Mouse (Mus musculus) retina, postnatal 7 days (tissue): ENCODE results near the gene Gnpat.

Experiments
- DNase-seq: peaks from one replicate; pipeline ENCODE4 v3.0.0-alpha.2; 2012; ENCODE audit warnings: low read depth, low spot score

The Gnpat gene

DNA sequence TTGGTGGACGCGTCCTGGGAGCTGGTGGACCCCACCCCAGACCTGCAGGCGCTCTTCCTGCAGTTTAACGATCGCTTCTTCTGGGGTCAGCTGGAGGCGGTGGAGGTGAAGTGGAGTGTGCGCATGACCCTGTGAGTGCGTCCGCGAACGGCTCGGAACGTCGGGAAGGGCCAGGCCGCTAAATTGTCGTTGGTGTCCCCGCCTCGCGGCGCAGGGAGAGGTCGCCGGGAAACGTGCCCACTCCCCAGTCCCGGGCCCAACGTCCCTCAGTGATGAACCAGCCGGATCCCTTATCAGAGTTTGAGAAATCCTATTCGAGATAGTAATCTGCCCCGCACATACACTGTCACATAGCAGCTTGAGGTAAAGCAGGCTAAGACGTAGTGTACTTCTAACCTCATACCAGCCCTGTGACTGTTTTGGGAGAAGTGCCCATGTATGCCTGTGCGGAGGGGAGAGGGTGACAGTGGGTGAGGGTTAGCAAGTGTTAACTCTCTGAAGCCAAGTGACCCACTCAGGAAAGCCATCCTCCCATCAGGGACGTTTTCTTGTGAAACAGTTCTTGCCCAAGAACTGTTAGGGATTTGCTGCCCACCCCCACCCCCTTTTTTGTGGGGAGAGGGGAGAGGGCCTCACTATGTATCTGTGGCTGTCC is 35.5 kb downstream of the Gnpat start:
- no peak for DNase-seq

GRCm38 (mm10) chr8:124903198-124903597 is 40.4 kb downstream of the Gnpat start:
- no peak for DNase-seq

DNA sequence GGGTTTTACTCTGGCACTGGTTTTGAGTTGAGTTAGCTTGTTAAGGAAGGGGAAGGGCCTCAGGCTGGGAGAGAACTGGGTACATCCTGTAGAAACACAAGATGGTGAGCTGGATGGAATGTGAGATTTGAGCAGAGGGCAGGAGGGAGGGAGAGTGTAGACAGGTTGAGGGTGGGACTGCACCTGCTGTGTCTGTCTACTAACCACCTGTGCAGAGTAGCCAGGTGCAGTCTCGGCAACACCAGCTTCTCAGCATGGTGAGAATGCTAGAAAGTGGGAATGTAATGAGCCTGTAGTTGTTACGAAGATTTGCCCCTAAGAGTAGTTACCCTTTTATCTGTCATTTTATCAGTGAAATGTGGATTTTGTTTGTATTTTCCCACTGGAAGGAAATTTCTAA is 42.6 kb downstream of the Gnpat start:
- no peak for DNase-seq

- DNase-seq, result no peak
Measured at GRCm38 (mm10) chr8:124909936-124910335, 47.1 kb downstream of the Gnpat start.

DNA sequence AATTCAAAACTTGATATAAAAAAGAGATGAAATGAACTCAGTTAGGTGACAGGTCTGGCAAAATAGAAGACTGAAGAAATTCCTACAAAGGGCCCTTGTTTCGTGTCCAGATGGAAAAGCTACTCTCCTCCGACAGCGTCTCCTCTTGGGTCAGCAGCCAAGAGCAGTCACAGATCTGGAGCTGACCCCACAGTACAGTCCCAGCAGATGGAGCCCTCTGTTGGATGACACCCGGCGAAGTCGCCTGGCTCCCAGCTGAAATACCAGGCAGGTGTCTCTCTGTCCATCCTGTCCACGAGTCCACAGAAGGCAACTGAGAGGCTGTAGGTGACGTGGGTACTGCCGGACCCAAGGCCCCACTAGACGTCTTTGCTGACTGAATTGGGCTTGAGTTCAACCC is 47.5 kb downstream of the Gnpat start:
- no peak for DNase-seq

DNA sequence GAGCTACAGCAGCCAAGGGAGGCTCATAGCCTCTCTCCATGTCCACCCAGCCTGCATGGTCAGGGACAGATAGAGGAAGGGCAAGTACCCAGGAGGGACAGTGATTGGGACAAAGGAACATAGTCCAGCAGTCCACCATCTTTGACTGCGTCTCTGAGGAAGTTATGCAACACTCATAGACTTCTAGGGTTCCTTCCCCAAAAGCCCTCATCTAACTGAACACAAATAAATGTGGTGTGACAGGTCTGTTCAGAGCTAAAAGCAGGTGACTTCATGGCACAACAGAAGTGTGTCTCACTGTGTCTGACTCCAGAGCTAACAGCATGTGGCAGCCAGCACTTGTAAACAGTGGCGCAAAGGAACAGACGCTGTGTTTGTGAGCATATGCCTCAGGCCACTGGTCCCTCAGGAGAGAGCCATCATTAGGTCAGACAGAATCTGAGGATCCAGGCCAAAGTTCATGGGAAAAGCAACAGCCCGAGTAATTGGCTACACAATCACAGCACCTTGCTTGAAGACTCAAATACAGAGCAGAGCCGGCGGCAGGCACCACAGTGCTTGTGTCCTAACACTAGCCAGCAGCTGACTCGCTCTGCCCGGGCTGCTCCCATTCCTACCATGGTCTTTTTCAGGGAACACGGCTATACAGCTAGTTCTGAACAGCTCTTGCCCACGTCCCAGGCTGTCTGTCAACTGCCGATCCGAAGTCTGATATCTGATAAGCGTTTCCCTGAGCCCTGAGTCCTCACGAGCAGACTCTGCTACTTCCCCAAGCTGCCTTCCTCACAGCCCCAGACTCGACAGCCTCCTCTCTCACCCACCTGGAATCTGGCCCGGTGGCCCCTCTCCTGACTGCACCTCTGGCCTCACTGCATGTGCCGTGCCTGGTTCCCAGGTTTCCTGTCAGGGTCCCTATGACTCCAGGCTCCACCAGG is 49.4 kb downstream of the Gnpat start:
- DNase-seq, result no peak

DNA sequence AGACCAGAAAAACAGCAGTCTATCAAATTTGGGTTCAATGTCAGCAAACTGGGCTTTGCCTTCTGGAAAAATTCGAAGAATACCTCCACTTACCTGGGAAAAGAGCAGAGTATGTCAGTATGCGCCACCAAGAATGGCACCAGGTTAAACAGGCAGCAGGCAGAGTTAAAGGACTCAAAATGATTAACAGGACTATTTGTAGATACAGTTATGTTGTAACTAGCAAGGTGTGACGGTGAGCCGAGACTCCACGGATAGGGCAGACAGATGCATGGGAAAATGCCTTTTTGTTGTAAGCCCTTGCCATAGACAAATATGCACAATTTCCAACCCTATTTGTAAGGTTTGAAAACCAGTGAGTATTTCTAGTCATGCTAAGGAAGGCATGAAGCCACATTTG is 51.2 kb downstream of the Gnpat start:
- no peak for DNase-seq

GRCm38 (mm10) chr8:124917741-124918484 is 55.1 kb downstream of the Gnpat start:
- no peak for DNase-seq

DNA sequence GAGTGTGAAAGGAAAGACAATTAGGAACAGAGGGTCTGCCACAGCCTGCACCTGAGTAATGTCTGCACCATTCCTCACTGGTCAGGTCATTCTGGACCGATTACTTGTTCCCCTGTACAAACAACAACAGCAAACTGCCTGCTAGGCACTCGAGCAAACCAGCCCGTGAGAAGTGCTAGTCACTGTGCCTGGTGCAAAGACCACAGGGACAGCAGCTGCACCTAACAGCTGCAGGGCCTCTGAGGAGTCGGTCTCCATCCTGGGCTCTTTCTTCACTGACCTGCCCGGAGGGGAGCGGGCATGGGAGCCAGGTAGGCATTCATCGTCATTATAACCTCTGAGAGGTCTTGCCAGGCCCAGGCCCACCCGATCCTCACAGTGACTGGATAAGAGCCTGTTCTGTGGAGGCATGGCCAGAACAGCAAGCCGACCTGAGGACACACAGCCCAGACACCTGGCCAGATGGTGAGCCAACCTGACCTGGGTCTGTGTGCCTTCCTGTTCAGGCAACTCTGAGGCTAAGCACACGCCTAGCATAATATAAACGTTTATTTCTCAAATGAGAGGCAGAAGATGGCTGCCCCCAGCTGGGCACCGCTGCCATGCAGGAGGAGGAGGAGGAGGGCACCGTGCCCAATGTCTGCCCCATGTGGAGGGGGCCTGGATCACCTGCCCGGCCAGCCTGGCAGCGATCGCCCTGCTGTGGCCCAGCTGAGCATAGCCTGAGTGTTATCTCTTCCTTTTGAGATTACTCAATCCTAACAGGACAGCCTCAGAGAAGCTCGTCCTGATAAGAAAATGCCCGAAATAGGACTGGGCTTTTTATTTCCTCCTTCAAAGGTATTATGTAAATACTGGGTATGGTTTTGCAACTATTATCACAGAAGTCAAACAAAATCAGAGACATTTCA is 58.8 kb downstream of the Gnpat start:
- DNase-seq, result no peak

- DNase-seq, result no peak
Measured at GRCm38 (mm10) chr8:124922490-124923089, 59.8 kb downstream of the Gnpat start.

DNA sequence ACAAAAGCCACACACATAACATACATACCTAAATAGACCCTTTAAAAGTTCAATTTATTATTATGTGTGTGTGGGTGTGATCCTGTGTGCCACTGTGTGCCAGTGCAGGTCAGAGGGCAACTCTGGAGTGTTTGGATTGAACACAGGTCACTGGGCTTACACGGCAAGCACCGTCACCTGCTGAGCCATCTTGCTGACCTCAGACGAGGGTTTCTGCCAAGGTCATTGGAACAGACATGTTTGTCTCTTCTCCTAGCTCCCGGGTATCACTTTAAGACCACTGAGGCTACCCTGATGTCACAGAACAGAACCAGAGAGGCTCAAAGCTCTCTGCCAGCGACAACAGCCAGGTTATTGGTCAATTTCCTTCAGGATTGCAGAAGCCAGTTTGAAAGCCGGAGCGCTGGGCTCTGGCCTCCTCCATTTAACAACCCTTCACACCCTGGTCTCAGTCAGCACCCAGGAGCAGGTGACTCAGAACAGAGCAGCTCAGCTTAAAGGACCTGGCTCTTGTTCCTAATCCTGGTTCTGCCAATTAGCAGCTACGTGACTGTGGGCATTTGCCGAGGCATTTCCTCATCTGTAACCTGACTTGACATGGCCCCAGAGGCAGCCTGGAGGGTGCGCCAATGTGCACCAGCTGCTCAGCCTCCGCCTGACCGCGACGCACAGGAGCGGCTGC is 61.3 kb downstream of the Gnpat start:
- DNase-seq, result no peak

- no peak for DNase-seq
Measured at GRCm38 (mm10) chr8:124925544-124926266, 62.9 kb downstream of the Gnpat start.

GRCm38 (mm10) chr8:124926351-124926771 is 63.5 kb downstream of the Gnpat start:
- DNase-seq, result no peak

- DNase-seq, result no peak
Measured at GRCm38 (mm10) chr8:124929006-124929405, 66.2 kb downstream of the Gnpat start.

DNA sequence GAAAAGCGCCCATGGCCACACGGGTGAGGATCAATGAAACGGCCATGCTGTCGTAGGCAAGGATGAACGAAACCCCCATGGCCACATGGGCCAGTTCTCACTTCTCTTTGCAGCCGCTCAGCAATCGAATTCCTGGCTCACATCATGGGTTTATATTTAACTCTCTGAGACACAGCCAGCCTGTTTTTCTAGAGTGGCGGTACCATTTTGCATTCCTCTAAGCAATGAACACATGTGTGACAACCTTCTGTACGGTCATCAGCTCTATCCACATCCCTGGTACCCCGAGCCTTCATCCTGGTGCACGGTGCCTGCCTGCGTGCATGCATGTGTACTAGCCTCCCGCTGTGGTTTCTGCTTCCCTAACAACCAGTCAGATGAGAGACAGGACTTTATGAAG is 67.3 kb downstream of the Gnpat start:
- no peak for DNase-seq

DNA sequence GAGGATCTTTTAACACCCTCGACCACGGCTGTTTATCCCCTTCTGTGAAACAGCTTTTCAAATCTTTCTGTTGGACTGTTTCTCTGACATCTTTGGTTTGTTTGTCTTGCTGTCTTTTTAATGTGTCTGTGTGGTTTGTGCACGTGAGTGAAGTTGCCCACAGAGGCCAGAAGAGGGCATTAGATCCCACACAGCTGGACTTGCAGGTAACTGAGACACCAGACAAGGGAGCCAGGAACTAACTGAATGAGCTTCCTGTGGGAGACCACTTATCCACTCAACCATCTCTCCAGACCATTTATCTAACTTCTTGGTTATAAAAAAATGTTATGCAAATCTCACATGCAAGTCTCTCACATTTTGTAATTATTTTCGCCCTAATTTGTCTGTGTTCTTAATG is 67.8 kb downstream of the Gnpat start:
- no peak for DNase-seq

DNA sequence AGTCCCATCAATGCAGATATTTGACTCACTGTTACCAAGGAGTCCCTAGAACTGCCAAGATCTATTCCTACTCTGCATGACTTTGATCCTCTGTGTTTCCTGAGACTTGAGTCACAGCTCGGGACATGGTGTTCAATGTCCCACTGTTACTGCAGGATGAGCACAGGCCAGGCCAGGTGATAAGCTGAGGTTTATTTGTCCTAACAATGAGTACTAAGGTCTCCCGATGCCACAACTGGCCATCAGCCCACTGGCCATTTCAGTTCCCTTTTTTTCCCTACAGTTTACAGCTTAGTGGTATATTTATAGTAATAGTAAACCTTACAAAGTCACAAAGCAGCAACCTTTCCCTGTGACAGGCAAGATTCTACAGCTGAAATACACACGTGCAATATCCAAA is 69.6 kb downstream of the Gnpat start:
- no peak for DNase-seq

- DNase-seq, result no peak
Measured at GRCm38 (mm10) chr8:124935116-124935515, 72.3 kb downstream of the Gnpat start.

DNA sequence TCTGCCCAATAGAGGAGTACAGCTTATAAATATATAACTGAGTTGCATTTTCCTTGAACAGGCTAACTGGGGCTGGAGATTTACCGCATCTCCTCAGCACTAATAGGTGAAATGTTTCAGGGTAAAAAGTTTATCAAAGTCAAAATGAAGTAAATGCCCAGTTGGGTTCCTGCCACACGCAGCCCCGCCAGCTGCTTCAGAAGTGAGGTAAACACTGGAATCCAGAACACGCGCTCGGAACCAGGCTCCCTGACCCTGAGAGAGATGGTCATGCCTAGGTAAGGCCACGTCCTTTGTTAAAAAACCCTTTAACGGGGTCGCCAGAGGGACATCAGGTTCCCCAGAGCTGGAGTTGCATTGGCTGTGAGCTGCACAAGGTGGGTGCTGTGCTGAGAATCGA is 73.9 kb downstream of the Gnpat start:
- DNase-seq, result no peak

DNA sequence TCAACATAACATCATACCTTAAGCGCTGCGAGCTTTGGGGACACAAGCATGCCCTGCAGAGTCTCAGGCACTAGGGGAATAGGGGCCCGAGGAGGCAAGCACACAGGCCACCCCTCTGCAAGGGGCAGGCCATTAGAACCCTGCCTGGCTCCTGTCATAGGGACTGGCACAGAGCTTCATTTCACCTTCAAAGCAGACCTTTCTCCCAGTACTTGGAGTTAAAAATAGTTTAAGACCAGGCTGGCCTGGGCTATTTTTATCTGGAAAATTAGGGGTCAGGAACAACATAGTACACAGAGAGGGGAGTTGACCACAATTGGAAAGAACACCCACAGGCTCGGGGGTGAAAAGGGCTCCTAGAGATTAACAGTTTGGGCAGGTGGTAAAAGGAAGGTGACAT is 74.5 kb downstream of the Gnpat start:
- DNase-seq, result no peak
